Mouse (Mus musculus) ES-Bruce4 (cell line): ENCODE data around the gene Ttll6. TPM values are rescaled to one million over a fixed set of nuclear protein-coding genes. Genes with fewer than 3 reads are reported as not detected.
A peak's percentile ranks its signal among the peaks of the same experiment; 100 is the strongest.

Experiments used
- H3K27ac ChIP-seq: 2 replicates; pipeline ENCODE4 v1.5.1; 2012; ENCODE audit warnings: low read length, inconsistent platforms; ENCODE audit not compliant: insufficient read depth
- H3K27me3 ChIP-seq: 2 replicates; pipeline ENCODE4 v1.6.1; 2012; ENCODE audit warnings: mild to moderate bottlenecking, low read length, inconsistent platforms; ENCODE audit not compliant: control insufficient read depth, poor library complexity, insufficient read depth, severe bottlenecking
- H3K36me3 ChIP-seq: 2 replicates; pipeline ENCODE4 v1.6.1; 2012; ENCODE audit warnings: inconsistent platforms, mild to moderate bottlenecking, low read length, moderate library complexity; ENCODE audit not compliant: control insufficient read depth, poor library complexity, insufficient read depth, severe bottlenecking
- H3K4me1 ChIP-seq: one replicate; pipeline ENCODE4 v1.8.1; 2011; ENCODE audit warnings: low read length; ENCODE audit not compliant: control insufficient read depth, insufficient read depth
- H3K4me3 ChIP-seq: 2 replicates; pipeline ENCODE4 v1.5.1; 2011; ENCODE audit warnings: low read depth, mild to moderate bottlenecking, low read length
- H3K9ac ChIP-seq: 2 replicates; pipeline ENCODE4 v1.6.1; 2012; ENCODE audit warnings: low read depth, mild to moderate bottlenecking, inconsistent platforms; ENCODE audit not compliant: poor library complexity, severe bottlenecking
- H3K9me3 ChIP-seq: replicated peaks from 2 replicates; pipeline ENCODE4 v1.6.1; 2012; ENCODE audit warnings: mild to moderate bottlenecking, low read length, inconsistent platforms; ENCODE audit not compliant: control insufficient read depth, poor library complexity, insufficient read depth, severe bottlenecking
- CTCF ChIP-seq: IDR thresholded peaks from one replicate; pipeline ENCODE4 v1.8.1; 2011; ENCODE audit warnings: low read depth, low read length
- EP300 ChIP-seq: IDR thresholded peaks from 2 replicates; pipeline ENCODE4 v1.6.1; 2011; ENCODE audit warnings: low read depth, low read length; ENCODE audit not compliant: insufficient read depth
- POLR2A ChIP-seq: IDR thresholded peaks from one replicate; pipeline ENCODE4 v1.8.1; 2011; ENCODE audit warnings: low read length; ENCODE audit not compliant: insufficient read depth
- polyA plus RNA-seq: library from polyadenylated mRNA; stranded (reverse); fragments of >200 nt; gene quantifications from 2 replicates; pipeline ENCODE4 v1.2.4, GENCODE M21; 2011; ENCODE audit warnings: low read depth; ENCODE audit not compliant: missing spikeins, insufficient read depth, insufficient read length

The Ttll6 gene
- polyA plus RNA-seq, 1 experiment, result 6.9 TPM

- H3K27me3 ChIP-seq, result peaks cover 65% of the 10 kb centered on the region
- TF ChIP-seq EP300, result no peak
- peak overlapping the region; percentile 30 for H3K9ac ChIP-seq
- H3K4me1 ChIP-seq, result peaks cover 1% of the 10 kb centered on the region
- H3K9me3 ChIP-seq, result no peaks in the 10 kb centered on the region
- no peak overlapping the region for H3K27ac ChIP-seq
- H3K36me3 ChIP-seq, result no peaks in the 10 kb centered on the region
- H3K4me3 ChIP-seq, result peak overlapping the region; percentile 33
Measured at GRCm38 (mm10) chr11:96177546-96178174, 44.1 kb downstream of the Ttll6 start.

GRCm38 (mm10) chr11:96178356-96178755 is 44.8 kb downstream of the Ttll6 start:
- H3K9ac ChIP-seq, result no peak overlapping the region
- no peak for TF ChIP-seq POLR2A
- no peak for TF ChIP-seq CTCF
- TF ChIP-seq EP300, result no peak

DNA sequence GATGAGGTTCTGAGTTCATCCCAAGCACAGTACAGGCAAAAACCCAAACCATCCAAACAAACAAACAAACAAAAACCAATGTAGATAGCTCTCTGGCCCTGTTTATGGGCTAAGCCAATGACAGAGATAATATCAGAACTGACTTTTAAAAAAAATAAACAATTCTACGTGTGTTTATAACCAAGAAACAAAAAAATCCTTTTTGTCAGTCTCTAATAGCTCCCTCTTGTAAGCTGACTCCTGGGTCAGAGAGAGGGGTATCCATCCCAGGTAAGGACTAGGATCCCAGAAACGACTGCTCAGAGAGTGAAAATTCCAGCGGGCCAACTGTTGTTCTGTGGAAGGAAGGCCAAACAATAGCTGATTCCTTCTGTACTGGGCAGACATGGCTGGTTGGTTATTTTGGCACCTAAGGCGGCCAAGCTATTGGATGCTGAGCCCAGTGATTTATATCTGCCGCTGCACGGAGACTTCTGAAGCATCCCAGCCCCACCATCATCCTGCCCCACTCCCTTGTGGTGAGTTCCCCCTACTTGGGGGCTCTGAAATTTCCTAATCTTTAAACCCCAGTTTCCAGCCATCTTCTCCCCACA is 45.4 kb downstream of the Ttll6 start:
- Histone ChIP-seq H3K9me3 (no peaks in the 10 kb centered on the region), H3K4me1 (peaks cover 1% of the 10 kb centered on the region), H3K27ac (no peak overlapping the region), H3K27me3 (peaks cover 58% of the 10 kb centered on the region), H3K9ac (no peak overlapping the region), H3K36me3 (no peaks in the 10 kb centered on the region), H3K4me3 (no peak overlapping the region)
- TF ChIP-seq POLR2A (no peak), CTCF (no peak), EP300 (no peak)

More at GRCm38 (mm10) chr11:96178356-96178755, 44.8 kb downstream of the Ttll6 start:
- Histone ChIP-seq H3K27me3 (peaks cover 63% of the 10 kb centered on the region), H3K4me3 (no peak overlapping the region), H3K4me1 (peaks cover 1% of the 10 kb centered on the region), H3K27ac (no peak overlapping the region), H3K9me3 (no peaks in the 10 kb centered on the region), H3K36me3 (no peaks in the 10 kb centered on the region)

DNA sequence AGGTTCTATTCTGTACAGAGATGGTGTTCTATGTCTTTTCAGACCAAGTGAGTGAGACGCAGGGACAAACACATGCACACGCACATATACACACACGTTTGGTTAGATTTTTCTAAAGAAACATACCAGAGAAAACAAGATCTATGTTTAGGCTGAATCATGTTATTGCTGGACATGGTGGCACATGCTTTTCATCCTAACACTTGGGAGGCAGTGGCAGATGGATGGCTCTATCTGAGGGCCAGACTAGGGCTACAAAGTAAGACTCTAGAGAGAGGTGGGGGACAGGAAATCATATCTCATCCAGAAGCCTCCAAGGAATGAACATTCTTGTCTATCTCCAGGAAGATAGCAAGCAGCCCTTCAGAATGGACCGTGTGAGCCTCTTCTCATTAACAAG is 47.5 kb downstream of the Ttll6 start:
- Histone ChIP-seq H3K27me3 (peaks cover 52% of the 10 kb centered on the region), H3K27ac (no peak overlapping the region), H3K9ac (no peak overlapping the region), H3K4me3 (no peak overlapping the region), H3K9me3 (no peaks in the 10 kb centered on the region), H3K4me1 (no peaks in the 10 kb centered on the region), H3K36me3 (no peaks in the 10 kb centered on the region)
- no peak for TF ChIP-seq EP300
- TF ChIP-seq CTCF, result no peak
- TF ChIP-seq POLR2A, result no peak

DNA sequence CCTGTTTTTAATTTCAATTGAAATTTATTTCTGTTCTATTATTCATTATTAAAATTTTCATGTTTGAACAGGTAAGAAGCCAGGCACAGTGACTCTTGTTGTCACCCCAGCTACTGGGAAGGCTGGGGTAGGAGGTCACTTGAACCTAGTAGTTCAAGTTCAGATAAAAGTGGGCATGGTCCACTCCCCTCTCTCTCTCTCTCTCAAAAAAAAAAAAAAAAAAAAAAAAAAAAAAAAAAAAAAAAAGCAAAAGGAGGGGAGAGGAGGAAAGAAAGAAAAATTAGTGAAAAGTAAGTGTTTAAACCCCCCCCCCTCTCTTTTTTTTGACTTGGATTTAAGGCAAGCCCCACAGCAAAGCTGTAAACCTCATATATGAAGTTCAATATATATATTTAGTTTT is 50.6 kb downstream of the Ttll6 start:
- no peaks in the 10 kb centered on the region for H3K4me1 ChIP-seq
- no peaks in the 10 kb centered on the region for H3K9me3 ChIP-seq
- no peak overlapping the region for H3K27ac ChIP-seq
- peaks cover 45% of the 10 kb centered on the region for H3K27me3 ChIP-seq
- H3K9ac ChIP-seq, result no peak overlapping the region
- TF ChIP-seq POLR2A, result no peak
- no peak for TF ChIP-seq EP300
- TF ChIP-seq CTCF, result no peak
- H3K36me3 ChIP-seq, result no peaks in the 10 kb centered on the region
- no peak overlapping the region for H3K4me3 ChIP-seq

GRCm38 (mm10) chr11:96187321-96187720 is 53.7 kb downstream of the Ttll6 start:
- Histone ChIP-seq H3K4me3 (no peak overlapping the region), H3K4me1 (no peaks in the 10 kb centered on the region), H3K27me3 (peaks cover 43% of the 10 kb centered on the region), H3K9ac (no peak overlapping the region), H3K9me3 (no peaks in the 10 kb centered on the region), H3K27ac (no peak overlapping the region), H3K36me3 (no peaks in the 10 kb centered on the region)
- TF ChIP-seq POLR2A, result no peak
- TF ChIP-seq EP300, result no peak
- TF ChIP-seq CTCF, result no peak
